Mouse (Mus musculus): ENCODE measurements around the gene Chrne.

Chrne gene

GRCm38 (mm10) chr11:70619101-70619500, at the start of gene Chrne:
Gene Chrne, minus strand, starts transcription at chr11:70619216.
- no peak for DNase-seq

GRCm38 (mm10) chr11:70668335-70668770, 49.3 kb upstream of the Chrne start:
- DNase-seq, result no peak

GRCm38 (mm10) chr11:70667271-70668150, 48.5 kb upstream of the Chrne start:
- no peak for DNase-seq

- DNase-seq, result no peak
These were observed 47.7 kb upstream of the Chrne start for GRCm38 (mm10) chr11:70666687-70667086.

GRCm38 (mm10) chr11:70664741-70665140, 45.7 kb upstream of the Chrne start:
- DNase-seq, result no peak

- no peak for DNase-seq
These were observed 44.9 kb upstream of the Chrne start for GRCm38 (mm10) chr11:70663957-70664356.

- no peak for DNase-seq
These were observed 44.1 kb upstream of the Chrne start for GRCm38 (mm10) chr11:70663101-70663500.

- no peak for DNase-seq
These were observed 41.6 kb upstream of the Chrne start for GRCm38 (mm10) chr11:70660571-70660970.

- no peak for DNase-seq
These were observed 39.9 kb upstream of the Chrne start for GRCm38 (mm10) chr11:70658942-70659341.

GRCm38 (mm10) chr11:70658521-70658920, 39.5 kb upstream of the Chrne start:
- DNase-seq, result peak in 1 of 2 experiments; percentile 2

- DNase-seq, result no peak
These were observed 39.0 kb upstream of the Chrne start for GRCm38 (mm10) chr11:70657991-70658390.

- peak in 1 of 2 experiments; percentile 15 for DNase-seq
These were observed 38.6 kb upstream of the Chrne start for GRCm38 (mm10) chr11:70657573-70657972.

GRCm38 (mm10) chr11:70656964-70657363, 37.9 kb upstream of the Chrne start, which contains the start of gene Eno3:
Gene Eno3, plus strand, starts transcription at chr11:70657202.
- peak in 1 of 2 experiments; percentile 14 for DNase-seq

GRCm38 (mm10) chr11:70656456-70656927, 37.5 kb upstream of the Chrne start:
- DNase-seq, result peak in 1 of 2 experiments; percentile 29

- peak; percentile 55 to 69 for DNase-seq
These were observed 36.8 kb upstream of the Chrne start for GRCm38 (mm10) chr11:70655571-70656455.

- DNase-seq, result peak; percentile 76 to 78
These were observed 36.0 kb upstream of the Chrne start for GRCm38 (mm10) chr11:70654923-70655570.

GRCm38 (mm10) chr11:70654198-70654922, 35.3 kb upstream of the Chrne start, which contains the start of gene Pfn1:
Gene Pfn1, minus strand, starts transcription at chr11:70654644.
- peak; percentile 77 to 78 for DNase-seq

GRCm38 (mm10) chr11:70653345-70654197, 34.6 kb upstream of the Chrne start:
- DNase-seq, result peak; percentile 73 to 80

GRCm38 (mm10) chr11:70652884-70653344, 33.9 kb upstream of the Chrne start:
- no peak for DNase-seq

GRCm38 (mm10) chr11:70652029-70652883, 33.2 kb upstream of the Chrne start:
- peak in 1 of 2 experiments; percentile 24 for DNase-seq

All from spleen, adult 18-20 months (tissue).